In the genomic region with DNA sequence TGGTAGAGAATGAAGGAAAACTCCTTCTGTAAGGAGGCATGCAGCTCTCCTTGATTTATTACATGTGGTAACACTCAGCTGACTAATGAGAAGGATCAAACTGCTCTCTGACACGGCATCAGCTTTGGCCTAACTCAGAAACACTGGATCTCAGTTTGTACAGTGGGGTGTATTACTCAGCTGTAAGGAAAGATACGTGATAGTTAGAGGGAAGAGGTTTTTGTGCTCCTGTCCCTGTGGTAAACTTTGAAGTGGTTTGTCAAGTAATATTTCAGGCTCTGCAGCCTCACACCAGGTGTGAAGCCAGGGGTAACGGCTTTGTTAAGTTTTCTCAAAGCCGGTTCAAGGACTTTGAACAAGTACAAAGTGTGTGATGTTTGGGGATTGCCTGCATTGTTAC, we compare ENCODE assay signal across 16 mouse cellular contexts.
DNase-seq lines count a peak whose midpoint lies in the region; ATAC-seq lines count a peak whose summit lies in the region.
"Had no signal": no experiment of that assay in that cellular context is flagged by ENCODE, and none has a peak within 500 bp of the region (broad histone marks: within the 10 kb centered on the region; RNA-seq: fewer than 3 reads in every experiment).

No protein-coding gene starts in this region.

- no peaks in the 10 kb centered on the region for H3K36me3 ChIP-seq in heart, embryonic 16.5 days (ENCODE audit: control insufficient read depth, insufficient read depth)
- no peaks in the 10 kb centered on the region for H3K36me3 ChIP-seq in heart, embryonic 10.5 days
- H3K36me3 ChIP-seq in forebrain, embryonic 16.5 days (ENCODE audit: control insufficient read depth, insufficient read depth) = no peaks in the 10 kb centered on the region
- no peaks in the 10 kb centered on the region for H3K36me3 ChIP-seq in forebrain, embryonic 12.5 days (replicated peaks)
- H3K36me3 ChIP-seq: embryonic facial prominence, embryonic 12.5 days; limb, embryonic 10.5 days had no signal

- H3K27ac ChIP-seq in heart, embryonic 16.5 days (ENCODE audit: low read length) = no peak overlapping the region
- H3K27ac ChIP-seq in heart, embryonic 10.5 days = no peak overlapping the region
- H3K27ac ChIP-seq in forebrain, embryonic 16.5 days (ENCODE audit: low read length) = no peak overlapping the region
- H3K27ac ChIP-seq in forebrain, embryonic 12.5 days = no peak overlapping the region
- H3K27ac ChIP-seq: embryonic facial prominence, embryonic 12.5 days; limb, embryonic 10.5 days had no signal

- H3K4me3 ChIP-seq in heart, embryonic 16.5 days (ENCODE audit: low read length) = no peak overlapping the region
- H3K4me3 ChIP-seq in heart, embryonic 10.5 days = no peak overlapping the region
- no peak overlapping the region for H3K4me3 ChIP-seq in forebrain, embryonic 16.5 days (replicated peaks; ENCODE audit: low read length)
- no peak overlapping the region for H3K4me3 ChIP-seq in forebrain, embryonic 12.5 days (replicated peaks)
- H3K4me3 ChIP-seq: embryonic facial prominence, embryonic 12.5 days; limb, embryonic 10.5 days had no signal

- H3K4me1 ChIP-seq in heart, embryonic 16.5 days (ENCODE audit: control insufficient read depth, insufficient read depth, low read length) = no peaks in the 10 kb centered on the region
- H3K4me1 ChIP-seq in heart, embryonic 10.5 days = peaks cover 13% of the 10 kb centered on the region; the same call in 1 of the 2 replicates
- H3K4me1 ChIP-seq in forebrain, embryonic 16.5 days (replicated peaks; ENCODE audit: control insufficient read depth, insufficient read depth, low read length) = no peaks in the 10 kb centered on the region
- H3K4me1 ChIP-seq in forebrain, embryonic 12.5 days = peaks cover 13% of the 10 kb centered on the region
- H3K4me1 ChIP-seq: limb, embryonic 10.5 days had no signal

- ATAC-seq in heart, embryonic 16.5 days (replicated peaks; ENCODE audit: extremely low read depth, insufficient read depth, low FRiP score) = peak; percentile 52; the same call in 1 of the 2 replicates
- peak; percentile 25 for ATAC-seq in CD4-positive, CD25-positive, alpha-beta regulatory T cell, adult 4 months
- no peak for ATAC-seq in forebrain, embryonic 16.5 days
- no peak for ATAC-seq in forebrain, embryonic 12.5 days (ENCODE audit: low FRiP score)
- ATAC-seq: liver, postnatal 0 days; midbrain, embryonic 16.5 days had no signal

- H3K4me2 ChIP-seq in heart, embryonic 16.5 days (ENCODE audit: low read depth, low read length) = no peak overlapping the region
- no peak overlapping the region for H3K4me2 ChIP-seq in forebrain, embryonic 16.5 days (ENCODE audit: low read length)
- no peak overlapping the region for H3K4me2 ChIP-seq in forebrain, embryonic 12.5 days
- H3K4me2 ChIP-seq: embryonic facial prominence, embryonic 12.5 days had no signal

- WGBS in heart, embryonic 16.5 days = 67% methylated on average over 4 of the region's 4 CpGs
- WGBS in heart, embryonic 10.5 days = 74% methylated on average over 4 of the region's 4 CpGs
- WGBS in forebrain, embryonic 16.5 days = 81% methylated on average over 4 of the region's 4 CpGs
- 78% methylated on average over 4 of the region's 4 CpGs for WGBS in forebrain, embryonic 12.5 days

- H3K27me3 ChIP-seq in heart, embryonic 16.5 days (ENCODE audit: control insufficient read depth, insufficient read depth, low read length) = no peaks in the 10 kb centered on the region
- H3K27me3 ChIP-seq in heart, embryonic 10.5 days (ENCODE audit: insufficient read depth, poor library complexity, severe bottlenecking) = no peaks in the 10 kb centered on the region
- no peaks in the 10 kb centered on the region for H3K27me3 ChIP-seq in forebrain, embryonic 16.5 days (replicated peaks; ENCODE audit: control insufficient read depth, insufficient read depth, low read length)
- H3K27me3 ChIP-seq in forebrain, embryonic 12.5 days = no peaks in the 10 kb centered on the region
- H3K27me3 ChIP-seq: embryonic facial prominence, embryonic 12.5 days had no signal

- DNase-seq in heart, embryonic 10.5 days (ENCODE audit: low spot score) = no peak
- DNase-seq in hindlimb bud, embryonic 11.5 days (ENCODE audit: extremely low spot score, low read depth, low spot score) = peak; percentile 6
- DNase-seq in thymus, postnatal 0 days (ENCODE audit: low spot score) = peak; percentile 91
- DNase-seq in testis, postnatal 14 days (ENCODE audit: low spot score) = no peak
- DNase-seq: adrenal gland, postnatal 10 days; cerebellum, adult 9-11 months; gastrocnemius, postnatal 14 days; layer of hippocampus, postnatal 36 days; liver, postnatal 0 days had no signal

- H3K9me3 ChIP-seq in heart, embryonic 16.5 days (replicated peaks; ENCODE audit: control insufficient read depth, low read length) = no peaks in the 10 kb centered on the region
- no peaks in the 10 kb centered on the region for H3K9me3 ChIP-seq in heart, embryonic 10.5 days
- no peaks in the 10 kb centered on the region for H3K9me3 ChIP-seq in forebrain, embryonic 16.5 days (ENCODE audit: control insufficient read depth, low read length)
- no peaks in the 10 kb centered on the region for H3K9me3 ChIP-seq in forebrain, embryonic 12.5 days
- H3K9me3 ChIP-seq: embryonic facial prominence, embryonic 12.5 days; limb, embryonic 10.5 days had no signal

- no peak overlapping the region for H3K9ac ChIP-seq in heart, embryonic 16.5 days (ENCODE audit: low read length)
- H3K9ac ChIP-seq in forebrain, embryonic 16.5 days (replicated peaks; ENCODE audit: low read depth, low read length) = no peak overlapping the region
- no peak overlapping the region for H3K9ac ChIP-seq in forebrain, embryonic 12.5 days
- H3K9ac ChIP-seq: embryonic facial prominence, embryonic 12.5 days; liver, postnatal 0 days had no signal

Comparison
In these comparisons a context has a peak if more than half of its experiments do, and no peak if none do; other contexts are left out.
1. ATAC-seq: peak in heart, embryonic 16.5 days (single experiment) and CD4-positive, CD25-positive, alpha-beta regulatory T cell, adult 4 months (single experiment); none in forebrain, embryonic 16.5 days (single experiment) and forebrain, embryonic 12.5 days (single experiment).
2. DNase-seq: peak in hindlimb bud, embryonic 11.5 days (single experiment) and thymus, postnatal 0 days (single experiment); none in heart, embryonic 10.5 days (single experiment) and testis, postnatal 14 days (single experiment).